Mouse (Mus musculus) inflammation-experienced regulatory T-cells (primary cell): Measurements from ENCODE around the gene Il31ra. TPM values are rescaled to one million over a fixed set of nuclear protein-coding genes. Genes with fewer than 3 reads are reported as not detected.

Source experiments
- polyA plus RNA-seq, 2 experiments: library from polyadenylated mRNA; unstranded; fragments of 100-300 nt; shearing (Covaris generic); gene quantifications; one replicate each; pipeline ENCODE4 v1.2.1; 2017

Gene Il31ra
- under 1 TPM; 0.23 to 0.72 TPM for polyA plus RNA-seq

DNA sequence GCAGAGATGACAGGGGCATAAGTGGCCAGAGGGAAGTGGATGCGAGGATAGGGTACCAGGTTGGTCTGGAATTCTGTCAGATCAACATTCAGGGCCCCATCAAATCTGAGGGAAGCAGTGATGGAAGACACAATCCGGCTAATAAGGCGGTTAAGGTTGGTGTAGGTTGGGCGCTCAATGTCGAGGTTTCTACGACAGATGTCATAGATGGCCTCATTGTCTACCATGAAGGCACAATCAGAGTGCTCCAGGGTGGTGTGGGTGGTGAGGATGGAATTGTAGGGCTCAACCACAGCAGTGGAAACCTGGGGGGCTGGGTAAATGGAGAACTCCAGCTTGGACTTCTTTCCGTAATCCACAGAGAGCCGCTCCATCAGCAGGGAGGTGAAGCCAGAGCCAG lies at the start of gene Il31ra:
Gene Il31ra, minus strand, starts transcription at position 101 of the 400 bp plus-strand sequence.

Other genes with a start within 250 kb of the Il31ra start
- gene Il6st, start 130.3 kb downstream of the Il31ra start, polyA plus RNA-seq = 100 to 1,000 TPM; 110 to 156 TPM
- not detected for gene Ddx4, start 58.1 kb upstream of the Il31ra start, polyA plus RNA-seq
- 10 to 100 TPM; 36.0 to 40.7 TPM for gene Slc38a9, start 66.4 kb upstream of the Il31ra start, polyA plus RNA-seq
- 1 to 10 TPM; 2.4 to 4.9 TPM for gene Plpp1, start 206.4 kb upstream of the Il31ra start, polyA plus RNA-seq